Mouse (Mus musculus) gastrocnemius, postnatal 10 days (tissue): ENCODE data around the gene Reps2. TPM values are rescaled to one million over a fixed set of nuclear protein-coding genes. Genes with fewer than 3 reads are reported as not detected.
A peak's percentile ranks its signal among the peaks of the same experiment; 100 is the strongest.

ENCODE experiments used
- DNase-seq: peaks from one replicate; pipeline ENCODE4 v3.0.0; 2021; ENCODE audit warnings: mixed read lengths
- long read RNA-seq, 2 experiments: library from polyadenylated mRNA; stranded (forward); transcript quantifications; one replicate each; pipeline ENCODE4 v2.0.0; 2021
- total RNA-seq, 2 experiments: library from RNA; stranded (reverse); gene quantifications; 2 replicates each; pipeline ENCODE4 v1.2.3; 2021

Gene Reps2
- total RNA-seq: 1 to 10 TPM; 4.4 TPM
- long read RNA-seq, experiment 1, partial matches to known transcripts: 0 of 2 reads
- long read RNA-seq, experiment 1, other reads (novel, unspliced or antisense): 2 of 2 reads
- long read RNA-seq, experiment 2, partial matches to known transcripts: 0 of 2 reads
- long read RNA-seq, experiment 2, other reads (novel, unspliced or antisense): 2 of 2 reads

DNA sequence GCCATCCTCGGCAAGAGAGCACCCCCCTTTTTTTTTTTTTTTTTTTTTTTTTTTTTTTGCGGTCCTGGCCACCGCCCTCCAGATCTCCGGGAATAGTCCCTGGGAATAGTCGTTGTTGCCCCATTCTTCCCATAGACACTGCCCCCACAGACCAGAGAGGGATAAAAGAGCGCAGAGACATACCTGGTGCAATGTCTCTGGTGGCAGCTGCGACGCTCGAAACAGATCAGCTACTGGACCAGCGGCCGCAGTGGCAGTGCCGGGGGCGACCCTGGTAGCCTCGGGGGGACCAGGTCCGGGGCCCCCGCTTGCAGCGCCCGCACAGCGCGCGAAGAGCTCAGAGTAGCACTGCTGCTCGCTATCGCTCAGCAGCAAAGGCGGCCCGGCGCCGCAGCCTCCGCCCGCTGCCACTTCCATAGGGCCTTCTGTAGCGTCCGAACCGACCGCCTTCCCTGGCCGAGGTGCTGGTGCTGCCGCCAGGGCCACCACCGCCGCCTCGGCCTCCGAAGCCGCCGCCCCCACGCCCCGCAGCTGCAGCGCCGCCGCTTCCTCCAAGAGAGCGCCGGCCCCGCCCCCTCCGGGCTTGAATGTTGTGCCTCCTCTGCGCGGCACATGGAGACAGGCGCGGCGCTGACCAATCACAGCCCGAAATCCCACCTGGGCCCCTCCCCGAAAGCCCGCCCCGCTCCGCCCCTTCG is at the start of gene Reps2:
Reps2 (minus strand) TSS at position 559 of the 698 bp plus-strand sequence.
- peak; percentile 76 for DNase-seq

DNA sequence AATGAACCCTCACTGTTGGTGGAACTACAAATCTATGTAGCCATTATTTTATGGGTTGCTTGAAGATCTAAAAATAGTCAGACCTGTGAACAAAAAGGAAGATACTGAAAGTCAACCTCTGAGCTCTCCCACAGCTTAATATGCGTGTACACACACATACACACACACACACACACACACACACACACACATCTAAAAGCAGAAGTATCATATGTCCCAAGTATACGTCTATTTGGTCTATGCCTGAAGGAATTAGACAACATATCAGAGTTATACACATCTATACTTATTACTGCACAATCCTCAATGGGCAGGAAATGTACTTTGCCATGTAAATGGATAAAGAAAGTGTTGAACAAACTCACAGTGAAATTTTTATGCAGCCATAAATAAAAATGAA is 47.8 kb upstream of the Reps2 start:
- no peak for DNase-seq

DNA sequence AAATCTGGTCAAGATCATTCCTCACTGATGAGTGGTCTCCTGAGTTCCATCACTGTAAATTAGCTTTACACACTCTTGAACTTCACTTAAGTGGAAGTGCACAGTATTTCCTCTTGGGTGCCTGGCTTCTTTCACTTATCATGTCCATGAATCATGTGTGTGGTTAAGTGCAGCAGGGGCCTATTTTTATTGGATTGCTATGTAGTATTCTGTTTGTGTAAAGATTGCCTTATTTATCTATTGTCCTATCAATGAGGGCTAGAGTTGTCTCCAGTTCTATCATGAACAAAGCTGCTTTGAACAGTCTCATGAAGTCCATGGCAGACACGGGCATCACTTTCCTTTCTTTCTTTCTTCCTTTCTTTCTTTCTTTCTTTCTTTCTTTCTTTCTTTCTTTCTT is 41.9 kb upstream of the Reps2 start:
- DNase-seq: no peak

DNA sequence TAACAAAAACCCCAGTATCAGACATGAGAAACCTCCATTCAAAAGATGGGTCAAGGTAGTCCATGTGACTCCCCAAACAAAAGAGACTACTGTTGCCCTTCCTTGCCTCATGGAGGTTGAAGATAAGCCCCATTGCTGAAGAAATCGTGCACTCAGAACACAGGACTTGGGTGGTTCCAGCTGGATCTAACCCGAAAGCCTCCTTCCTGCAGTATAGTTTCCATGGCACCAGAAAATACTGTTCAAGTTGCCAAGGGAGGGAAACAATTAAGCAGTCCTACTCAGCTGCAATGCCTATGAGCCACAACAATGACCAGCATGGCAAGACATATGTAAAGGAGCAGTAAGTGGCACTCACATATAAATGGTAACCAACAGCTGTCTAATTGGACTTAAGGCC is 36.1 kb upstream of the Reps2 start:
- DNase-seq: no peak

DNA sequence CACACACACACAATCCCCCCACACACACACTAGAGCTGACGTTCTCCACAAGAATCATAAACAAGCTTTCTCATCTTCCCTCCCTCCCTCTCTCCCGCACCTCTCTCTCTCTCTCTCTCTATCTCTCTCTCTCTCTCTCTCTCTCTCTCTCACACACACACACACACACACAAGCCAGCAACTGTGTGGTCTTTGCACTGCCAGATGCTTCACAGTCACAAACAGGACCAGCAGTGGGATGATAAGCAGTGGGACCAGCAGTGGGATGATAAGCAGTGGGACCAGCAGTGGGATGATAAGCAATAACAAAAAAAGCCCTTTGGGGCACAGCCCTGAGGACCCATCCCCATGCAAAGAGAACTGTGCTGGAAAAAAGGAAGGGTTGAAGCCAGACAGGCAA is 35.4 kb upstream of the Reps2 start:
- DNase-seq: no peak

DNA sequence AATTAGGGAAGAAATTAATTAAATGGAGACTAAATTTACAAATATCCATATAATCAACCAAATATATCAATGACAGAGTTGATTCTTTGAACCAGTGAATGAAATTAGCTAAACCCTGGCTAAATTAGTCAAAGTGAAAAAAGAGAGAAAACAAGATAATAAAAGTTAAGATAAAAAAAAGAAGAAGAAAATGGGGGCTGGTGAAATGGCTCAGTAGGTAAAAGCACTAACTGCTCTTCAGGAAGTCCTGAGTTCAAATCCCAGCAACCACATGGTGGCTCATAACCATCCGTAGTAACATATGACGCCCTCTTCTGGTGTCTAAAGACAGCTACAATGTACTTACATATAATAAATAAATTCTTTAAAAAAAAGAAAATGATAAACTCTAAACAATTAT is 22.7 kb upstream of the Reps2 start:
- DNase-seq: no peak

DNA sequence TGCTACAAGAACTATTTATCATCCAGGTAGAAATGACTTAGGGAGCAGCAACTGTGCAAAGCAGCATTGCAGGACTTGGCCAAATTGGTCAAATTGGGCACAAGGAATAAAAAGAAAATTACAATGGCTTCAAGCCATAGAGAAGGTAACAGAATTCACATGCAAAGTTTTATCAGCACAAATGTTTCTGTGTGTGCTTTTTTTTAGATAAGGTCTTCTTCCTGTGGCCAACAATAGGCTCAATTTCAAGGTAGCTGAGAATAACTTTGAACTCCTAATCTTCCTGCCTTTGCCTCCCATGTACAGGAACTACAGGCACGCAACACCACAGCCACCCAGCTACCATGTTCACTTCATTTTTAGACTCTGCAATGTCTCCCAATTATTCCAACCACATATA is 16.7 kb upstream of the Reps2 start:
- DNase-seq: no peak

DNA sequence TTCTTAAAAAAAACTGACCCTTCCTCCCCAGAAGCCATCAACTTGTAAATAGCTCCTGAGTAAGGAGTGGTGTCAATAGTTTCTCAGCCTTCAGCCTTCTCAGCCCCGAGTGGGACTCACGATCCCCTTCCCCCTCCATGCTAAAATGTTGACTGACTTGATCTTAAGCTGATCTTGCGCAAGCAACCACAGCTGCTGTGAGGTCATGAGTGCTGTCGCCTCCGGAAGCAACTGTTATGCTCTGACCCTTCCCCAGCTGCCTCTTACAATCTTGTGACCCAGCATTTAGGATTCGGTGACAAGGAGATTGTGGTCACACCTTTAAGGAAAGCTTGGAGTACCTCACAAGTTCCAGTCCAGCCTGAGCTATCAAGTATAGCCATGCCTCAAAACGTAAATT is 10.1 kb upstream of the Reps2 start:
- DNase-seq: no peak

DNA sequence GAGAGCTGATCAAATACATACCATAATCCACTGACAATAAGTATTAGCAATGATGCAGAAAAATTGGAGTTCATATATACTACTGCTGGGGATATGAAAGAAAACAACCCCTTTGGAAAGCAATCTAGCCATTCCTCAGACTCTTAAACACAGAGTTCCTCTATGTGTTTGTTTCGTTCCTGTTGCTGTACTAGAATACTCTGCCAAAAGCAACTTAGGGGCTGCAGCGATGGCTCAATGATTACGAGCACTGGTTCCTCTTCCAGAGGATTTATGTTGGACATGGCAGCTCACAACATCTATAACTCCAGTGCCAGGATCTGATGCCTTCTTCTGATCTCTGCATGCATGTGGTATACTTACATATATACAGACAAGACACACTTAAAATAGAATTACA is 9.0 kb upstream of the Reps2 start:
- DNase-seq: no peak

DNA sequence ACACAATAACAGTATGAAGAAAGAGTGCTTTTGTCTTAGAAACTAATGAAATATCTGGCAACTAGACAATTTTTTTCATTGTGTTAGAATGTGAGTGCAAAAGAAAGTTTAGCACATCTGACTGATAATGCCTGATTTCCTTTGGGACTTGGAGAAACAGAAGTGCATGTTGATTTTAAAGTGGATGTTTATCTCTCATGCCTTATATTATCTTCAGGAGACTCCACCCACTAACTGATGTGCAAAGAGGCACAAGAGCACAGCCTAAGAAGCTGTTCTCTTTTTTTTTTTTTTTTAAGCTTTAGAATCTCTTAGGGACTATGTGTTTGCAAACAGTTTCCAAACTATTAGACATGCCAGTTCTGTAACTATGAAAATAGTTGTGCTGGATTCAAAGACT is 7.7 kb upstream of the Reps2 start:
- DNase-seq: no peak

DNA sequence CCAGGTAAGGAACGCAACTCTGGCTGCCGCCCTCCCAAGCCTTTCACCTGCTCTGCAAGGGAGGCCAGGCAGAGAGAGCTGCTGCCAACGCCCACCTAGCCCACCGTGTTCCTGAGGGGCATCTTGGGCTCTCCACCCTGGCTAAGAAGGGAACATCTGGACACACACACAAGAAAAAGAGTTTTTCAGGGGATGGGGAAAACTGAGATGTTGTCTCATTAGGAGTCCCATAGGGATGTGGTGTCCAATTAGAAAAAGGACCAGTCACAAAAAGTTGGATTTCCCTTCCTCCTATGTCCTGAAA is 292 bp upstream of the Reps2 start:
- no peak for DNase-seq

DNA sequence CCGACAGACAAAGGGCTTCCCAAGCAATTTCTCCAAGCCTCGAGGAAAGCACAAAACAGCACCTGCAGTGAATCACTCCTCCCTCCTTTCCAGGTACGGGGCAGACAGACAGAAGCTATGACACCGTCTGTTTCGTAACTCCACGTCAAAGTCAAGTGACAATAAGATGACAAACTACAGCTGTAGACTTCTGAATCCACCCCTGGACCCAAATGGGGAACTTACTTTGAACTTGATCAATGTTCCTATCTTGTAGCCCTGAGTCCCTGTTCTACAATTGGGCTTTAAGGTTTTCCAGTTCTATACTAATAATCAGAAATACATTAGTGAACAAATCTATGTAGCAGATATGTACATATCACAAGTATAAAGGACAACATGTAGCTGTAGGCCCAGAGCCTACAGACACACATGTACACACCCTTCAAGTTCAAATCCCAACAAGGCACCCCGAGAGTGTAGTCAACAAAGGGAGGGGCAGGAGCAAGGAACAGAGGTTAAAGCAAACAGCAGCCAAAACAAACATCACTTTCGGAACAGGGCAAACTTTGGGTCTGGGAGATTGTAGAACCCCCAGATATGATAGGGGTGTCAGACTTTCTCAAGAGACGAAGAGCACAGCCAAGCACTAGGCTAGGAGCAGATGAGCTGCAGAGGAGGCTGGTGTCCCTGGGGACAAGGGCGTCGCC is 903 bp downstream of the Reps2 start:
- no peak for DNase-seq

DNA sequence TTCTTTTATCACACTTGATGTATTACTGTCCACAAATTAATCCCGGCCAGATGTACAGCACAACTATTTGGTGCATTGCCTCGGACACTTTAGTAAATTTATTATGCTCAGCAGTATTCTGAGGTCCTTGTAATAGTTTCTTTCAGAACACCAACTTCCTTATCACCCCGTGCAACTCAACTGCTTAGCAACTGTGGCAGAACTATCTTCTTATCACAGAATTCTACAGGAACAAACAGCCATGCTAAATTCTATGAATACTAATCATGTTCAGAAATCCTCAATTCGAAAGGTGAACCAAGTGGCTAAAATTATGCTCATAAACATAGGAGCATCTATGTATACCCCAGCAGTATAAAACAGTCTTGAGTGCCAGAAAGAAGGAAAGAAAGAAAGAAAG is 1.7 kb downstream of the Reps2 start:
- no peak for DNase-seq

DNA sequence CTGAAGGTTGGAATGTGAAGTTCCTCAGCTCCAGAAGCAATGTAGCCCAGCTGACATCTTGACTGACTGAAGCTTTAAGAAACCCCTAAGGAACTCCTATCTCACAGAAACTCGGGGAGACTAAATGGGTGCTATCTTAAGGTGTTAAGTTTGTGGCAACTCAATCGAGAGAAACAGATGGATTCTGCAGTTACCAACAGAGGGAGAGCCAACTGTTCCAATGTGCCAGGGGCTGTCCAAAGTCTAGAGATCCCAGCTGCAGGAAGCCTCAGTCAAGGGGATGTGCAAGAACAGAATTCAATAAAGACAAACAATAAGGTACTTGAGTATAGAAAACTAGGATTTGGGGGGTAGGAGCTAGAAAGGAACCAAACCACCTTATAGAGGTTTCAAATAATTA is 8.3 kb downstream of the Reps2 start:
- DNase-seq: no peak

DNA sequence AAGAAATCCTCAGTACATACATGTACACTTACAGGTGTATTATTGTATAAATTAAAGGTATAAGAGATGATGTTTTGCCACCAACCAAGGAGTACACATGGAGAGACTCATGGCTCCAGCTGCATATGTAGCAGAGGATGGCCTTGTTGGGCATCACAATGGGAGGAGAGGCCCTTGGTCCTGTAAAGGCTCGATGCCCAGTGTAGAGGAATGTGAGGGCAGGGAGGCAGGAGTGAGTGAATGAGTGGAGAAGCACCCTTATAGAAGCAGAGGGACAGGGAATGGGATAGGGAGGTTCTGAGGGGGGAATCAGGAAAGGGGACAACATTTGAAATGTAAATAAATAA is 21.4 kb downstream of the Reps2 start:
- no peak for DNase-seq

DNA sequence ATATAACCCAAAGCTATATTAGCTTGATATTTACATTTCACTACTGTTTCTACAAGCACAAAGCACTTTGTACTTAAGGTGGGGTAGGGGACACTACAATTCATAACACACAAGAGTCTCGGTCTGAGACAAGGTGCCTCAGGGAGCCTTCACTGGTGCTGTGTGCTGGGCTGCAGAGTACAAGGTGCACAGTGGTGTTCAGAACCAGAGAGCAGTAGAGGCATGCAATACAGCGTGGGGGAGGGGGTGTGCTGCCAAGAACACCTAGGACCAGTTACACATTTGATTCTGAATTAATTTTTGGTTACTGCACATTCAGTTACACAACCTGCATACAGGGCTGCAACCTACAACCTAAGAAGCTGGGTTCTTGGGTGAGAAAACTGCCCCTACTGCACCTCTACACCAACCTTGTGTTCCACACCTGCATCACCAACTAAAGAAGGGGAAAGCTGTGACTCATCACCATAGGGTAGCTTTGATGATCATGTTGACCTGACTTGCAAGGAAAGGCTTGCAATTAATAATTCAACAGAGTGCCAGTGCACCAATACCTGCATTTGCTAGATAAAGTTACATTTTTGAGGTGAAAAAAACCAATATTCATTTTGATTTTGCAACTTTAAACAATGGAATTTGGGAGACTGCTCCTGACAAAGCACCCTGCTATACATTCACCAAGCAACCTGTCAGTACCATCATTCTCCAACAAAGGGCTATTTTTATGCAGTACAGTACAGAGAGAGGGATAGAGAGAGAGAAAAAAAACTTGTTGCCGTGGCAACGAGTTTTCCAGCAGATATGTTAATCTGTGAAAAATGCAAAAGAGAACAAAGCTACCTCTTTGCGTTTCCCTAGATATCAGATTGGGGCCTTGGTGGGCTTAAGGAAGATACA is 22.0 kb downstream of the Reps2 start:
- DNase-seq: no peak

DNA sequence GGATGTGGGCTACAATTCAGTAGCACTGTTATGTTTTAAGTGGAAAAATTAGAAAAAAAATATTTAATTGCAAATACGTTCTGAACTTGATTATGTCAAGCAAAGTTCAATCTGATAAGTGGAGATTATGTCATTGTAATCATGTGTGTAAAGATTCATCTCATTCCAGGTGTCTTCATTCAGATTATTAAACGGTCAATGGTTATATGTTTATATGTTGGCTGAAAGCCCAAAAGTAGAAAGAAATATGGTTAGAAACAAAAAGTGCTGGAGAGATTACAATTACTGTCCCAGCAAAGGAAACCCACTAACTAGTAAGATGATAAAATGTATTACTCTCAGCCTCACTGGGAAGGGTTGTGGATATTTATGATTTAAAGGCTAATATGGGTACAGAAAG is 23.7 kb downstream of the Reps2 start:
- no peak for DNase-seq

DNA sequence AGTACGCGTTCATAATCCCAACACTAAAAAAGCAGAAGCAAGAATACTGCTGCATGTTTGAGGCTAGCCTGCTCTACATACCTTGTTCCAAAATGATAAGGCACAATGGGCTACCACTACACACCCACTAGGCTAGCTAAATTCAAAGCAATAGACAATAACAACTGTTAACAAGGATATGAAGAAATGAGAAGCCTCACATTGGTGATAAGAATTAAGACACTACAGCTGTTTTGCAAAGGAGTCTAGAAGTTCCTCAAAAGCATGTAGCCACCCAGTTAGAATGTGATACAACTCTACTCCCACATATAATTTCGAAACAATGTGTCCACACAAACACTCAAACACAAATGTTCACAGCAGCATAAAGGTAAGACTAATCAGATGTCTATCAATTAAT is 24.9 kb downstream of the Reps2 start:
- no peak for DNase-seq

DNA sequence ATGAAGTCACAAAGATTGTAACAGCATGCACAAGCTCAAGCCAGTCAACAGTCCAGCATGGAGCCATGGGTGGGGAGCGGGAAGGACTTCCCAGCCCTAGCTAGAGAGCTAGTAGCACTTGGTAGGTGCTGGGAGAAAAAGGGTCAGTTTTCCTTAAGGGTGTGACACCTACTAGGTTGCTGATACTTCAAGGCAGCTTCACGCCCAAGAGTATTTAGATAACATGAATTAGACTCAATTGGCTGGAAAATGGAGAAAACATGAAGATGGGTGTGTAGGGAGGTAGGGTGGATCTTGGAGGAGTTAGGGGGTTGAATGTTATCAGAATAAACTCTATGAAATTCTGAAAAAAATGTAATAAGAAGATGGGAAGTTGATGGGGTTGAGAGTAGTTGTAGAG is 37.3 kb downstream of the Reps2 start:
- DNase-seq: no peak

DNA sequence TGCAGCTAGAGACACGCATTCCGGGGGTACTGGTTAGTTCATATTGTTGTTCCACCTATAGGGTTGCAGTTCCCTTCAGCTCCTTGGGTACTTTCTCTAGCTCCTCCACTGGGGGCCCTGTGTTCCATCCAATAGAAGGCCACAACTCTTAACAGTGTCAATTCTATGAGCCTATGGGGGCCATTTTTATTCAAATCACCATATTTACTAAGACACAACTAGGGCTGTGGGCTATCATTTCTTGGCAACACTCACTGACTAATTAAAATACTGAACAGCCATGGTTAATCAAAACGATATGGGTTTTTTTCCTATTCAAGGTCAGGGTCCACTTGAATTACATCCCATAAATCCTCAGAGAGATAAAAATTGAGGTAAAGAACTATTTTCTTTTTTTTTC is 43.8 kb downstream of the Reps2 start:
- no peak for DNase-seq

DNA sequence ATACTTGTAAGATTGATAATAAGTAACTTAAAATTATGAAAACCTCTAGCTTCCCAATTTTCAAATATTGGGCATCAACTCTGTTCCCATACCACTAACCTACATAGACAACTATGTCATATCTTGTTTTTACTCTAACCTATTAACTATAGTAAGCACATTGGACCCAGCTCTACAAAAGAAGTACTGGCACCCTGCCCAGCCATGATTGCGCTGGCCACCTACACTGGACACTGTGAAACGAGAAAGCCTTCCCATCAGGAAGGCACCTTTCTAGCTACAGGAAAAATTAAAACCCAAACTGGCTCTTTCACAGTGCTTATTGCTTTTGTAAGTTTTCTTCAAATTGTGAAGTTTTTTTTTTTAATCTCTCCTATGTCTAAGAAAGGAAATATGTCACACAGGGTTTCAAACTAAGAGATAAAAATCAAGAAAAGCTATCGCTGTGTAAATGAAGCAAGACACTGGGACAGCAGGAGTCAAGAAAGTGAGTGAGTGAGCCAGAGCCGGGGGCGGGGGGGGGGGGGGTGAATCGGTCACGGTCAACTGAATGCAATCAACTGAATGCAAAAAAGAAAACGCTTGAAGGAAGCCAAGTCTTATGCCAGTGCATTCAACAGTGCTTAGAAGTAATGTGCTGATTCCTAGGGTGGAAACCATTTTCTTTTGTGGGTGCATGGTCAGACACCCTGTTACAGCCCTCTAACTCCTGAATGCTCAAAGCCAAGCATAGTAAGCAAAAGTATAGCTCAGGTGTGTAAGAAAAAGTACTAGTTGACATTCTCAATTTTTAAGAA is 52.2 kb downstream of the Reps2 start:
- DNase-seq: peak; percentile 5

DNA sequence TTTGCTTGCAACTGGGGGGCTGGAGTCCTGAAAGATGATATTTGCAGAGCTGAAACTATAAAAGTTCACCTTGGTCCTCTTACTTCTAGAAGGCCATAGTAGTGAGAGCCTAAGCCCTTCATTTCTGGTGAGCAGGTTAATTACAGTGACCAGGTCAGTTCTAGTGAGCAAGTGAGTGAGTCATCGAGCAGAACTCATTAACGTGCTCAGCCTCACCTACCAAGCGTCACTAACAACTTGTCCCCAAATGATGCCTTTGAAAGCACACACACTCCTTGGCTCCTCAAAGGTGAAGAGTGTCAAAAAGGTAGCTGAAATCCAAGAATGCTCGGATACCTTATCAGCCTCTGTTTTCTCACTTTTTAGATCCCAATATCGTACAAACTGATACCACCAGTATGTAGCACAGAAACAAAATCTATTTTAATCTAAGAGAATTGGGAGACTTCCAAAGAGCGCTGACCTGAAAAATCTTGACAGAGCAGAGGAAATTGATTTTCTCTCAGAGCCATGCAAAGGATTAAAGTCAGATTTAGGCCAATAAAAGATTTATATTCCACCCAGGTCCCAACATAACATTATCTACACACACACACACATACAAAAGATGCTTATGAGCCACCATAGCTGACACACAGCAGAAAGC is 53.2 kb downstream of the Reps2 start:
- no peak for DNase-seq
